Mouse (Mus musculus) myocyte (in vitro differentiated cells): ENCODE measurements around the gene Rsph14. TPM values are rescaled to one million over a fixed set of nuclear protein-coding genes. Genes with fewer than 3 reads are reported as not detected.

Experiments
- H3K27me3 ChIP-seq: one replicate; pipeline ENCODE4 v1.6.1; 2011; ENCODE audit not compliant: control insufficient read depth, insufficient read depth, insufficient read length
- H3K36me3 ChIP-seq: one replicate; pipeline ENCODE4 v1.6.1; 2011; ENCODE audit not compliant: control insufficient read depth, insufficient read depth
- H3K4me2 ChIP-seq: one replicate; pipeline ENCODE4 v1.6.1; 2011; ENCODE audit warnings: low read depth, control low read depth
- H3K4me3 ChIP-seq: one replicate; pipeline ENCODE4 v1.5.1; 2011; ENCODE audit warnings: mild to moderate bottlenecking, control low read depth, moderate library complexity
- H3K79me2 ChIP-seq: one replicate; pipeline ENCODE4 v1.6.1; 2011; ENCODE audit not compliant: control insufficient read depth, insufficient read depth
- H3ac ChIP-seq: one replicate; pipeline ENCODE4 v1.6.1; 2011; ENCODE audit not compliant: control insufficient read depth, insufficient read length
- CEBPB ChIP-seq: IDR thresholded peaks from 2 replicates; pipeline ENCODE4 v1.6.1; 2011; ENCODE audit warnings: mild to moderate bottlenecking, moderate library complexity; ENCODE audit not compliant: poor library complexity, insufficient read depth, severe bottlenecking
- E2F4 ChIP-seq: IDR thresholded peaks from one replicate; pipeline ENCODE4 v1.6.1; 2011; ENCODE audit warnings: mild to moderate bottlenecking, control low read depth, moderate library complexity; ENCODE audit not compliant: insufficient read depth
- MAX ChIP-seq: IDR thresholded peaks from one replicate; pipeline ENCODE4 v1.6.1; 2011; ENCODE audit warnings: low read depth, mild to moderate bottlenecking, control low read depth
- MYOD1 ChIP-seq, 3 experiments: IDR thresholded peaks; one replicate each; pipeline ENCODE4 v1.6.1; 2011; ENCODE audit warnings: control low read depth in 2 of 3, low read depth in 2 of 3, mild to moderate bottlenecking in 2 of 3, moderate library complexity in 1 of 3; ENCODE audit not compliant: insufficient read length in 2 of 3, control insufficient read depth in 1 of 3
- MYOG ChIP-seq, 3 experiments: IDR thresholded peaks; one replicate each; pipeline ENCODE4 v1.6.1; 2011; ENCODE audit warnings: control low read depth in 2 of 3, low read depth in 2 of 3, mild to moderate bottlenecking in 2 of 3; ENCODE audit not compliant: insufficient read length in 2 of 3, control insufficient read depth in 1 of 3, insufficient read depth in 1 of 3
- POLR2A ChIP-seq: IDR thresholded peaks from one replicate; pipeline ENCODE4 v1.6.1; 2011; ENCODE audit warnings: low read depth, mild to moderate bottlenecking, control low read depth, moderate library complexity; ENCODE audit not compliant: insufficient read length
- POLR2AphosphoS2 ChIP-seq: IDR thresholded peaks from one replicate; pipeline ENCODE4 v1.6.1; 2011; ENCODE audit warnings: low read depth, control low read depth; ENCODE audit not compliant: insufficient read length
- REST ChIP-seq: IDR thresholded peaks from one replicate; pipeline ENCODE4 v1.6.1; 2011; ENCODE audit warnings: mild to moderate bottlenecking, control low read depth, moderate library complexity; ENCODE audit not compliant: insufficient read depth, insufficient read length
- SRF ChIP-seq: IDR thresholded peaks from one replicate; pipeline ENCODE4 v1.6.1; 2011; ENCODE audit warnings: low read depth; ENCODE audit not compliant: control insufficient read depth, insufficient read length
- TCF12 ChIP-seq: IDR thresholded peaks from one replicate; pipeline ENCODE4 v1.6.1; 2011; ENCODE audit warnings: mild to moderate bottlenecking, control low read depth; ENCODE audit not compliant: poor library complexity, insufficient read depth, severe bottlenecking
- TCF3 ChIP-seq: IDR thresholded peaks from one replicate; pipeline ENCODE4 v1.6.1; 2011; ENCODE audit warnings: low read depth, control low read depth; ENCODE audit not compliant: insufficient read length
- USF1 ChIP-seq: IDR thresholded peaks from one replicate; pipeline ENCODE4 v1.6.1; 2011; ENCODE audit warnings: low read depth, mild to moderate bottlenecking, control low read depth, moderate library complexity
- polyA plus RNA-seq: library from polyadenylated mRNA; unstranded; fragments of >200 nt; fragmentation: generic; extraction: Trizol; gene quantifications from one replicate; pipeline ENCODE4 v1.2.1, GENCODE M21; 2012; ENCODE audit warnings: missing spikeins

Rsph14 gene
- polyA plus RNA-seq, 1 experiment = not detected

GRCm38 (mm10) chr10:74922763-74923162 lies 109.6 kb downstream of the Rsph14 start:
- TF ChIP-seq MYOD1 (IDR thresholded peaks at IDR 0.05; ENCODE audit: control insufficient read depth in 1 of 3, insufficient read length in 2 of 3, low read depth in 2 of 3) (peak in 2 of 3 experiments; percentile 24 to 46), SRF (no peak), USF1 (no peak), CEBPB (no peak), POLR2AphosphoS2 (no peak)
- Histone ChIP-seq H3K27me3 (no peaks in the 10 kb centered on the region), H3K36me3 (no peaks in the 10 kb centered on the region), H3ac (no peak overlapping the region), H3K4me3 (no peak overlapping the region), H3K4me2 (no peak overlapping the region), H3K79me2 (no peaks in the 10 kb centered on the region)

- Histone ChIP-seq H3K4me3 (no peak overlapping the region), H3K36me3 (no peaks in the 10 kb centered on the region), H3K79me2 (no peaks in the 10 kb centered on the region), H3K27me3 (no peaks in the 10 kb centered on the region), H3ac (no peak overlapping the region), H3K4me2 (no peak overlapping the region)
- no peak for TF ChIP-seq MAX
- no peak for TF ChIP-seq TCF12
- no peak for TF ChIP-seq TCF3
- TF ChIP-seq MYOG (IDR thresholded peaks at IDR 0.05; ENCODE audit: control insufficient read depth in 1 of 3, insufficient read depth in 1 of 3, insufficient read length in 2 of 3, low read depth in 2 of 3) = no peak
- TF ChIP-seq USF1 = no peak
- TF ChIP-seq CEBPB = no peak
- TF ChIP-seq SRF = no peak
- TF ChIP-seq REST = no peak
- TF ChIP-seq MYOD1 (IDR thresholded peaks at IDR 0.05; ENCODE audit: control insufficient read depth in 1 of 3, insufficient read length in 2 of 3, low read depth in 2 of 3) = no peak
- TF ChIP-seq POLR2A = no peak
Observed at GRCm38 (mm10) chr10:74921614-74922013, 110.8 kb downstream of the Rsph14 start.

DNA sequence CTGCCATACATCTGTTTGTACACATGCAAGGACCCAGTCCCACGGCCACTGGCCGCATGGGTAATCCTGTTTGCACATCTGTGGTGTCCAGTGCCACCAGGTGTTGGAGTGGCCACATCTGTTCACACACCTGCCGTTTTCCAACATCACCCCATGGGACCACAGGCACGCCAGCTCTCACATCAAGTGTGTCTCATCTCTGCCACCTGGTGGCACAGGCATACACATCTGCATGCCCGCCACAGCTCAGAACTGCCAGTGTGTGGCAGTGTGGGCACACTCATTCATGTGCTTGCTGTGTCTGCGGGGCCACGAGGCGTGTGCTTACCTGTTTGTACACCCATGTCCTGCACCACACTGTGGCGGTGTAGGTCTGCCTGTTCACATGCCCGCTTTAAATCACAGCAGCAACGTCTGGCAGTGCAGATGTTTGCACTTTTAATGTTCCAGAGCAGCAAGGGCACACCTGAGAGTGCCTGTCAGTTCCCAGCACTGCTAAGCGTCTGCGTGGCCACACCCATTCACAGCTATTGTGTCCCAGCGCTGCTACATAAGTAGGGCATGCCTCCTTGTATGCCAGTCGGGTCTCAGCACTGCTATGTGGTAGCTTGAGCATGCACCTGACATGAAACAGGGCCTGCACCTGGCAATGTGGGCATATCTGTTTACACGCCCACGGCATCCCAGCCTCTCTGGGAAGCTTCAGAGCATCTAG lies 111.4 kb downstream of the Rsph14 start:
- TF ChIP-seq SRF (peak; percentile 14), MYOD1 (IDR thresholded peaks at IDR 0.05; ENCODE audit: control insufficient read depth in 1 of 3, insufficient read length in 2 of 3, low read depth in 2 of 3) (peak in 2 of 3 experiments; percentile 1 to 39), USF1 (no peak)
- Histone ChIP-seq H3K4me2 (no peak overlapping the region), H3K36me3 (no peaks in the 10 kb centered on the region), H3K4me3 (no peak overlapping the region), H3K27me3 (no peaks in the 10 kb centered on the region), H3K79me2 (no peaks in the 10 kb centered on the region), H3ac (no peak overlapping the region)

- Histone ChIP-seq H3K79me2 (no peaks in the 10 kb centered on the region), H3ac (no peak overlapping the region), H3K27me3 (no peaks in the 10 kb centered on the region), H3K4me3 (no peak overlapping the region), H3K36me3 (no peaks in the 10 kb centered on the region), H3K4me2 (no peak overlapping the region)
- no peak for TF ChIP-seq MAX
- no peak for TF ChIP-seq POLR2AphosphoS2
- no peak for TF ChIP-seq REST
- TF ChIP-seq USF1 = no peak
- TF ChIP-seq MYOG (IDR thresholded peaks at IDR 0.05; ENCODE audit: control insufficient read depth in 1 of 3, insufficient read depth in 1 of 3, insufficient read length in 2 of 3, low read depth in 2 of 3) = no peak
- TF ChIP-seq CEBPB = no peak
- no peak for TF ChIP-seq MYOD1 (IDR thresholded peaks at IDR 0.05; ENCODE audit: control insufficient read depth in 1 of 3, insufficient read length in 2 of 3, low read depth in 2 of 3)
- no peak for TF ChIP-seq SRF
- no peak for TF ChIP-seq TCF3
- no peak for TF ChIP-seq TCF12
Observed at GRCm38 (mm10) chr10:74919277-74919676, 113.1 kb downstream of the Rsph14 start.

DNA sequence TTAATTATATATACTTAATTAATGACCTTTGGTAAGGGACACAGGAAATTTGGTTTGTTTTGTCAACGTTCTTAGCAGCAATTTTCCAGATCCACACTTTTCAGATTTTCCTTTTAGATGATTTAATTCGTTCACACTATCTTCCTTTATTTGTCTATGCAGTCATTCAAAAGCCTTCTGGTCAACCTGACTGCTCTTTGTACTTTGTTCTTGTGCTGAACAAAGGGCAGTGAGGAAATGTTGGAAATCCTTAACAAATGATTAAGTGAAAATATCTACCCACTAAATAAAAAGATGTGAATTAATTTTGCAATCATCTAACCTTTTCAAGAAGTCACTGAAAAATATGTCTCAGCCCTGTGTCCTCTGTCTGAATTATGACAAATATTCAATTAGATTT lies 124.0 kb downstream of the Rsph14 start:
- TF ChIP-seq USF1 = no peak
- TF ChIP-seq E2F4 = no peak
- TF ChIP-seq MYOG (IDR thresholded peaks at IDR 0.05; ENCODE audit: control insufficient read depth in 1 of 3, insufficient read depth in 1 of 3, insufficient read length in 2 of 3, low read depth in 2 of 3) = no peak
- Histone ChIP-seq H3K27me3 (no peaks in the 10 kb centered on the region), H3K4me3 (no peak overlapping the region), H3ac (no peak overlapping the region), H3K4me2 (no peak overlapping the region), H3K79me2 (no peaks in the 10 kb centered on the region), H3K36me3 (no peaks in the 10 kb centered on the region)

Other genes with a start within 250 kb of the Rsph14 start
- 0.54 TPM for gene Gnaz, start 65.4 kb downstream of the Rsph14 start, polyA plus RNA-seq
- 0.83 TPM for gene Rab36, start 4.5 kb upstream of the Rsph14 start, polyA plus RNA-seq
- 16.8 TPM for gene Bcr, start 28.0 kb upstream of the Rsph14 start, polyA plus RNA-seq
- 20.4 TPM for gene Specc1l, start 179.5 kb upstream of the Rsph14 start, polyA plus RNA-seq